Mouse (Mus musculus) embryo, embryonic 9.5 days (tissue): Measurements from ENCODE around the gene Adamts12.
A peak's percentile ranks its signal among the peaks of the same experiment; 100 is the strongest.

Experiments used
- DNase-seq: peaks from one replicate; pipeline ENCODE4 v3.0.0-alpha.2; 2017; ENCODE audit errors: extremely low spot score

Adamts12 gene

GRCm38 (mm10) chr15:11082961-11083569, 18.5 kb downstream of the Adamts12 start:
- no peak for DNase-seq

GRCm38 (mm10) chr15:11083678-11084077, 19.1 kb downstream of the Adamts12 start:
- DNase-seq: no peak

GRCm38 (mm10) chr15:11084241-11084992, 19.8 kb downstream of the Adamts12 start:
- no peak for DNase-seq

- peak; percentile 65 for DNase-seq
Observed at GRCm38 (mm10) chr15:11084993-11085365, 20.4 kb downstream of the Adamts12 start.

GRCm38 (mm10) chr15:11089494-11089893, 24.9 kb downstream of the Adamts12 start:
- no peak for DNase-seq

GRCm38 (mm10) chr15:11095566-11095965, 31.0 kb downstream of the Adamts12 start:
- DNase-seq: no peak

- DNase-seq: no peak
Observed at GRCm38 (mm10) chr15:11097967-11098702, 33.5 kb downstream of the Adamts12 start.

GRCm38 (mm10) chr15:11098940-11099339, 34.4 kb downstream of the Adamts12 start:
- no peak for DNase-seq

GRCm38 (mm10) chr15:11100917-11101316, 36.3 kb downstream of the Adamts12 start:
- DNase-seq: no peak

- no peak for DNase-seq
Observed at GRCm38 (mm10) chr15:11105101-11105500, 40.5 kb downstream of the Adamts12 start.

GRCm38 (mm10) chr15:11107376-11107775, 42.8 kb downstream of the Adamts12 start:
- DNase-seq: no peak

GRCm38 (mm10) chr15:11114631-11115197, 50.1 kb downstream of the Adamts12 start:
- peak; percentile 24 for DNase-seq

GRCm38 (mm10) chr15:11116303-11116702, 51.7 kb downstream of the Adamts12 start:
- DNase-seq: no peak

GRCm38 (mm10) chr15:11116853-11117252, 52.3 kb downstream of the Adamts12 start:
- no peak for DNase-seq

GRCm38 (mm10) chr15:11118371-11118770, 53.8 kb downstream of the Adamts12 start:
- DNase-seq: no peak

- no peak for DNase-seq
Observed at GRCm38 (mm10) chr15:11121721-11122120, 57.1 kb downstream of the Adamts12 start.

GRCm38 (mm10) chr15:11125361-11125760, 60.8 kb downstream of the Adamts12 start:
- no peak for DNase-seq

GRCm38 (mm10) chr15:11128457-11128856, 63.9 kb downstream of the Adamts12 start:
- no peak for DNase-seq

GRCm38 (mm10) chr15:11132586-11133558, 68.3 kb downstream of the Adamts12 start:
- no peak for DNase-seq

- no peak for DNase-seq
Observed at GRCm38 (mm10) chr15:11145581-11145980, 81.0 kb downstream of the Adamts12 start.

GRCm38 (mm10) chr15:11159386-11159785, 94.8 kb downstream of the Adamts12 start:
- no peak for DNase-seq
